Mouse (Mus musculus): ENCODE measurements around the gene Zmiz1.

Gene Zmiz1

DNA sequence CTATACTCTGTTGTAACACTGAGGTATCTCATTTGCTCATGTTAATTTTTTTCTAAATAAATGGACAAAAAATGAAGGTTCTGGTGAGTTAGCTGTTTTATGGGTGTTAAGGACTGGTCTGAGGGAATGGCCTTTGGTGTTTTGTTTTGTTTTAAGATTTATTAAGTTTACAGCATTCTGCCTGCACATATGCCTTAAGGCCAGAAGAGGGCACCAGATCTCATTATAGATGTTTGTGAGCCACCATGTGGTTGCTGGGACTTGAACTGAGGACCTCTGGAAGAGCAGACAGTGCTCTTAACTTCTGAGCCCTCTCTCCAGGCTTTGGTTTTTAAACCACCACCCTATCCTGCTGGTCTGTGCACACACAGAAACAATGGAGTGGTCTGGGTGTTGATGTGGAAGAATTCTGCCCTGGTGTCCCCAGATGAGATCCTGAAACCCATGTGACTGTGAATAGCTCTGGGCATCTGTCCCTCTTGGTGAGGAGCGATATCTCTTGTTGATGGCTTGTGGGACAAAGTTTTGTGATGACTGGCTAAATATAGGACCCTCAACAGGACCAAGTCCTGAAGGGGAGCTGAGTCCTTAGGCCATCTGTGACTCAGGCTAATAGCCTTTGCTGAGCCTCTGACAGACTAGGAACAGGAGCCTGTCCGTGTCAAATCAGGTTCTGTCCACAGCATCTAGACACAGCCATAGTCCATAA is 207.8 kb downstream of the Zmiz1 start:
- intact Hi-C loops (cut with DNase I): no loop called here

DNA sequence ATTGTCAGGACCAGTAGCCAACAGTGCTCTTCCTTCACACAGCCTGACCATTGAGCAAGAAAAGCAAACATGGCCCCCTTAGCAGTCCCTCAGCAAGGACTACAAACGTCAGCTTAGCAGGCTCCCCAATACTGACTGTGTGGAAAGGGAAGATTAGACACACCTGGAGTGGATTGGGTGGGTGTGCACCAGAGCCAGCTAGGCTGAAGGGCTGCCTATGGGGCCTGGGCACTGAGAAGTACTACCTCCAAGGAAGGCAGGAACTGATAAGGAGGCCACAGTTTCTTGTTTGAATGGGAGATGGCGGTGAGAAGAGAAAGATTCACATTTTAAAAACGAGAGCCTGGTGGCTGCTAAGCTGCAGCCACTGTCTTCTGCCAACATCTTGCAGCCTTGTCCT is 208.6 kb downstream of the Zmiz1 start:
- intact Hi-C loops (cut with DNase I): no loop called here

DNA sequence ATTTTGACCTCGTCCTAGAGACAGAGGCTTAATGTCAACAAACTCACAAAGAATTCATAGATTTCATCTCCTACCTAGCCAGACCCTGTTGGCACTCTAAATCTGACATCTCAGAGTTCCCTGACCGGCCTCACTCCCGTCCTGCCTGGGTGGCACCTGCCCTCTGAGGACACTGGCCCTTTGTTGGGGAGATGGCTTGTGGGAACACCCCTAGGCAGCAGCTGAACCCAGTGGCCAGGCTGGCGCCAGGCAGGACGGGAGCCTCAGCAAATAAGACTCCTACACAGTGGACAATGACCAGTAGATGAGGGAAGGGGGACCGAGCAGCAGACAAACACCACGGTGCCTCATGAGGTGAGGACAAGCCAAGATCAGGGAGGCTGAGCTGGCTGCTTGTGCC is 220.6 kb downstream of the Zmiz1 start:
- intact Hi-C loops (cut with DNase I): no loop called here

DNA sequence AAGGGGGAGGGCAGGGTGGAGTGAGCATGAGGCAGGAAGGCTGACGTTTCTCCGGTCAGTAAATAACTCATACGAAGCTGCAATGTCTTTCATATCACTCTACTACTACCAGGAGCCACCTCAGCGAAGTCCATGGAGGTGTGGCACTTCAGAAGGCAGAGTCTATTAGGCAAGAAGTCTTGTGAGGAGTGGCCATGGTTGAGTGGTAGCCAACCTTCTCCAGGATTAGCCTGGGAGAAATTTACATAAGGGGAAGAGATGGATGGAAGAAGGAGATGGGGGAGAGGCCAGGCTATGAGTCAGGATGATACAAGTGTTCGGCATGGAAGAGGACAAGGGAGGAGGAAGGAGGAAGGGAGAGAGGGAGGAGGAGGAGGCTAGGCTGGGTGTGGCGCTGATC is 223.0 kb downstream of the Zmiz1 start:
- intact Hi-C loops (cut with DNase I): no loop called here

DNA sequence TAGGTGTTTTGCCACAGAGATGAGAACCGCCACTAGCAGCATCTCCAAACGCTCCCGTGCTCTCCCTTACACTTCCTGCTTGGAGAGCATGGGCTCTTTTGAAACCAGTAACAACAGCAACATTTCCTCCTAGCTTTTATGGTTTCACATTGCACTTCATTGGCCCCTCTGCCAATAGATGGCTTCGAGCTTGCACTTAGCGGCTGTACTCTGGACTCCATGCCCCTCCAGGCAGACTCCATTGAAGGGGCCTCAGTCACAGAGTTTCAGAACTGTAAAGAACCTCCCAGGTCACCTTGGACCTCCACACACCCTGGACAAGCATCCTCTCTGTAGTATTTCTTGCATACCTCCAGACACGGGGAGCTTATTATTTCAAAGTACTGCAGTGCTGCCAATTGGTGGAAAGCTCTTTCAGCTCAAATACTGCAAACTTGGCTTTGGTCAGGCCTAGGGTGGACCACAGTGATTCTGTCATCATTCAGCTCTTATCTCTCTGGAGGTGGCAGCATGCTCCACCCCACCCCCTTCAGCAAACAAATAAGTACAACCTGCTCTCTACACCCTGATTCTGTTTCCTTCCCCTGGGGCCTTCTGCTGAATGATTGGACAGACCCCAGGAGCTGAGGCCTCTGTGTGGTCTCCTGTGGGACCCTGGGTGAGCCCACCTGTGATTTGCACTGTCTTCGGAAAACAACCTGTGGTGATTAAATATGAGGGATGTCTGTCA is 227.4 kb downstream of the Zmiz1 start:
- intact Hi-C loops (cut with DNase I): no loop called here

DNA sequence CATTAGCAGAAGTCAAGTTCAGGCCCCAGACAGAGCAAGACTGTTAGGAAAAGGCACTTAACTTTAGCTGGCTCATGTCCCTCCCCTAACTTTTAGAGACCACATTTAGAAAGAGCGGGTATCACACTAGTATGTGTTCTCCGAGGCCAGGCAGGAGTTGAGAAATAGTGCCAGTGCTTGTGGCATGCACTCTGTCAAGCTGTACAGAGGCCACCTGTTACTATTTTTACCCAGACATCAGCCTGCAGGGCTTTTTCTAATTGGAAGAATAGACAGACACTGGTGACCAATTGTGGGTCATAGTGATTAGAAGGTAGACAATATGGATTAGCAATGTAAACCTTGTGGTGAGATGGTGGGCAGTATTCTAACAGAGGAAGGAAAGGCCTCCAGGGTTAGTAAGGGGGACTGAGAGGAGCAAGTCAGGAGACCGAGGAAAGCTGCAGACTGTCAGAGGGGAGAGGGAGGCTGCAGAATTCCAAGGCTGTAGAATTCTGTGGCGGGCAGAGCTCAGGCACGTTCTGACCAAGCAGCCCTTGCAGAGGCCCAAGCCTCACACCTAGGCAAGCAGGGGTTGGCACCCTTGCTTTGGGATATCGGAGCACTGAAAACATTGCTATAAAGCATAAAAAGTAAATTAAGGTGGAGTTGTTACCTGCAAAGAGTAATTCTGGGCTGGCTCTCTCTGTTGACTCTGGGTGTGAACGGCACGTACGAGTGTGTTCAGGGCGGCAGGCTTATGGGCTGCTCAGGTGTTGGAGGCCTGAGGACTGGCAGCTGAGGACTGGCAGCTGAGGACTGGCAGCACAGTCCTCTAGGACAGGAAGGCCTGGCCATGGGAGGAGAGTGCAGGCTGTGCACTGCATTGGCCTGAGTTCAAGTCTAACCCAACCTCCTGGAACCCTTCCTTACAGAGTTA is 228.3 kb downstream of the Zmiz1 start:
- intact Hi-C loops (cut with DNase I): no loop called here

DNA sequence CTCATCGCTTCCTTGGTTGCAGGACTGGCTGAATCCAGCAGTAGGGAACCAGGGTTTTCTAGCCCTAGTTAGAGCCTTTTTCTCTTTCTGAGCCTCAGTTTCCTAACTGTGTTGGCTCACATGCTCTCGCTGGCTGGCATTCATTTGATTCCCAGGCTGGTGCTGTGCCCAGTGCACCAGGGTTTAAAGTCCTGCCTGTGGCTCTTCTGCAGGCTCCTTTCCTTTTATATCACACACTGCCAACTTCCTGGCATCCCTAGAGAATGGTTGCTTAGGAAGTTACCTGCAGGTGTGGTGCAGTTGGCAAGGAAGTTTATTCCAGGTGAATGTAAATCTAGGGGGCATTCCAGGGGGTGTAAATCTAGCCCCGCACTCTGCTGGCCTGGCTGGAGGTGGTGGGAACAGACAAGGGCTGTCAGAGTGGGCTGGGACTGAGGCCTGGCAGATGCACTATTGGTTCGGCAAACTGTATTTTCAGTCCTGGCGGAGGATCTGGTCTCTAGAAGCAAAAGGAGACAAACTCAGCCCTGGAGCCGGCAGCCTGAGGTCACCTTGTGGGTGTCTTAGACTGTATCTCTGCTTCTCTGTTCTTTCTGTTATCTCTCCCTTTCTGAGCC is 234.4 kb downstream of the Zmiz1 start:
- intact Hi-C loops (cut with DNase I): loop anchor here (10.0 kb wide), 2 partner anchors 239 to 1189 kb away; partner anchors contain the start of gene Zmiz1

DNA sequence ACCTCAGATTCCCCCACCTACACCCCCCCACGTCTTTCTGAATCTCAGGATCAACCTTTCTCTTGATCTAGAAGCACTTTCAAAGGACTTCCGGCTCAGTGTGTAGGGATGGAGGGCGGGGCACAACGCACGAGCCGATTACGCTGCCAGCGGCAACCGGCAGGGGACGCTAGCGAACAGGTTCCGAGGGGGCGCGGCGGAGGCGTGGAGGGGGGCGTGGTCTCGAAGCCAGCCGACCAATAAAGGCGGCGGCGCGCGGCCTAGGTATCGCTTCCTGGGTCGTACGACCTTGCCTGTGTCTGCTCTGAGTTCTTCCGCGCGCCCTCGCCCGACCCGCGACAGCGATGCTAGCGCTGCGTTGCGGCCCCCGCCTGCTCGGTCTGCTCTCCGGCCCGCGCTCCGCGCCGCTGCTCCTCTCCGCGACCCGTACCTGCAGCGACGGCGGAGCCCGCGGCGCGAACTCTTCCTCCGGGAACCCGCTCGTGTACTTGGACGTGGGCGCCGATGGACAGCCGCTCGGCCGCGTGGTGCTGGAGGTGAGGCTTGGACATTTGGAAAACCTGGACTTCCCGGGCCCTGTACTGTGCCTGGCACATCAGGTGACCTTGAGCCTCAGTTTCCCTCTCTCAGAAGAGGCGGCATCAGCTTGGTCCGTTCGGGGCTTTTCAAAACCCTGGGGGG is 235.0 kb downstream of the Zmiz1 start, which contains the start of gene Ppif:
Gene Ppif, plus strand, starts transcription at position 267 of the 681 bp plus-strand sequence.
- intact Hi-C loops (cut with DNase I): loop anchor here (10.0 kb wide), 2 partner anchors 239 to 1189 kb away; partner anchors contain the start of gene Zmiz1

DNA sequence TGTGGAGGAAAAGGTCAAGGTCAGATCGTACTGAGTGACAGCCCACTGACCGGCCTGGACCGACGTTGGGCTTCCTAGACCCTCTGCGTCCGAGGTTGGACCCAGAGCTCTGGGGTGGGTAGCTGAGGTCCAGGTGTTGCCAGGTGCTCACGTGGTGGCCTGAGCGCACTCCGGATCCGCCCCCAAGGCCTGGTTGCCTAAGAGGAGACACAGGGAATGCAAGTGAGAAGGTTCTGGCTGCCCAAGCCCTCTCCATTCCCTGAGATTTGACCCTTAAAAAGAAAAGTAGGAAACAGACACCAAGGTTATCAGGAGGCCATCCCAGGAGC is 235.5 kb downstream of the Zmiz1 start:
- intact Hi-C loops (cut with DNase I): loop anchor here (10.0 kb wide), 2 partner anchors 240 to 1190 kb away; partner anchors contain the start of gene Zmiz1

DNA sequence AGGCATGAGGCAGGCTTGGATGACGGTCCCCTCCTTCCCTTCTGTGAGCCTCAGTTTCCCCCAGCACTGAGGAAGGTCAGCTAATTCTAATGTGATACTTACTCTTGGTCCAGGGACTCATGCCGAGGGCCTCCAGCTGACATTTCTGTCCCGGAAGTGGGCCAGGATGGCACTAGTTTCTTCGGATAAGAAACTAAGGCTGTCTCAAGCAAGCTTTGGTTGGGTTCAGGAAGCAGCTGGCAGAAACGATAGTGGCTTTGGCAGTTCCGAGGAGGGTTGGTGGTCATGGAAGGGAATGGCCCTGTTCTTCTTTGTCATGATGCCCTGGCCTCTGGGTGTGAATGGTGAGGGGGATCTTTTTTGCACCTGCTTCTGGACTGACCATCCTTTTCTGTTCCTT is 236.1 kb downstream of the Zmiz1 start:
- intact Hi-C loops (cut with DNase I): loop anchor here (10.0 kb wide), 2 partner anchors 240 to 1190 kb away; partner anchors contain the start of gene Zmiz1

DNA sequence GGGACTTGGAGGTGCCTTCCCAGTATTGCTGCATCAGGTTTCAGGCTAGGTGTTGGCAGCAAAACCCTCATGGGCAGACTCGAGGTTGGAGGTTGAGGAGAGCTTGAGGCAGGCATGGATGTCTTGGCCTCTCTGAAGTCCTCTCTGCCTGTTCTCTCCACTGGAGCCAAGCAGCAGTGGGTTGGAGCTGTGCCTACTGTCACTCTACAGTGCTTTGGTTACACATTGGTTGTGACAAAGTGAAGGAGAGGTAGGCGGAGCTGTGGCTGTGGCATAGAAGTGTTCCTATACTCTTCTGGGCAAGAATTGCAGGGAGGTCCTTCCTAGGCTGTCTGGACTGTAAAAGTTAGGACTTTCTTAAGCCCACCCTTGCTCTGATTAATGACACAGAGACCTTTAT is 237.4 kb downstream of the Zmiz1 start:
- intact Hi-C loops (cut with DNase I): loop anchor here (10.0 kb wide), 2 partner anchors 242 to 1192 kb away; partner anchors contain the start of gene Zmiz1

DNA sequence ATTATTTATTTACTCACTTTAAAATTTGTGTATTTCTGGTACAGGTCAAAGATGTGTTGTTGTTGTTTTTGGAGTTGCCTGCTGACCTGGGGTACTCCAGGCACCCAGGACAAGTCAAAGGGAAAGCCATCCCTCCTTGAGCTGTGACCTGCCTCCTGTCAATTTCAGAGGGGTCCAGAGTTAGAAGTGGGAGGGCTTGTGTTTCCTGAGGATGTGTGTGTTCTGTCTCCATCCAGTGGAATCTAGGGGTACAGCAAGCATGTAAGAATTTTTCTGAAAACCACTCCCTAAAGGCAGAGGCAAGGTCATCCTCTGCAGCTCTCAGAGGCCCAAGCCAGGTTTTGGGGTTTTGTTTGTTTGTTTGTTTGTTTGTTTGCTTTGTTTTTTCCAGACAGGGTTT is 243.0 kb downstream of the Zmiz1 start:
- intact Hi-C loops (cut with DNase I): no loop called here

DNA sequence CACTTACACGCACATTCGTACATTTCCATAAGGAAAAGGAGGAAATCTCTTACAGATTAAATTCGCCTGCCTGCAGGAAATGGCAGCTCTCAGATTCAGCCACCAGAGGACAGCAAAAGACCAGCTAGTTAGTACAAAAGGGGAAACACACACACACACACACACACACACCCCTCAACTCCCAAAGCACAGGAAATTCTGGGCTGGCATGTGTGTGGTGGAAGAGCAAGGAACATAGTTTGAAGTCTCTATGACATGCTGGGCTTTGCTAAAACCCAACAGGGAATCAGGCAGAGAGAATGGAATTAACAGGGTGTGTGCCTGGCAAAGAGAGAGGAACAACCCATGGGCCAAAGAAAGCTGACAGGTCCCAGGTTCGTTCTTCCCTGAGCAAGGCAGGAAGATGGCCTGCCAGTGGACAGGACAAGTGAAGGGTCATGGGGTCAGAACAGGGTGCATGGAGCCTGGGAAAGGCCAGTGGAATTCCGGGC is 248.8 kb downstream of the Zmiz1 start:
- intact Hi-C loops (cut with DNase I): loop anchor here (2.0 kb wide), 1 partner anchor 93 kb away; no protein-coding TSS in a partner anchor

DNA sequence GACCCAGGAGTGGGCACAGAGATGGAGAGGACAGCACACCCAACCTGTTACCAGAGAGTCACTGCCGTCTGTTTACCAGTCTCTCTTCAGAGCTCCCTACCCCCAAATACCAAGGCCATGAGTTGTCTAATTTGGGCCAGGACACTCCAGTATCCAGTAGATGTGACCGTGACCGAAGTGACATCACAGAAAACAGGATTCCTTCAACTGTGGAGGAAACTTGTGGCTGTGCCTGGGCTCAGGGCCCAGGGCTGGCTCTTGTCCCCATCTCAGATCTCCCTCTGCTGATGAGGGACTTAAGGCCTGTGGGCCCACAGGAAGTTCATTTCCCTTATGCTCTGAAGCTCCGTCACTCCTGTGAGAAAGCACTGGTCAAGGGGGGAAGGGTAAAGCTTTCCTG is 249.5 kb downstream of the Zmiz1 start:
- intact Hi-C loops (cut with DNase I): loop anchor here (2.0 kb wide), 1 partner anchor 92 kb away; no protein-coding TSS in a partner anchor

DNA sequence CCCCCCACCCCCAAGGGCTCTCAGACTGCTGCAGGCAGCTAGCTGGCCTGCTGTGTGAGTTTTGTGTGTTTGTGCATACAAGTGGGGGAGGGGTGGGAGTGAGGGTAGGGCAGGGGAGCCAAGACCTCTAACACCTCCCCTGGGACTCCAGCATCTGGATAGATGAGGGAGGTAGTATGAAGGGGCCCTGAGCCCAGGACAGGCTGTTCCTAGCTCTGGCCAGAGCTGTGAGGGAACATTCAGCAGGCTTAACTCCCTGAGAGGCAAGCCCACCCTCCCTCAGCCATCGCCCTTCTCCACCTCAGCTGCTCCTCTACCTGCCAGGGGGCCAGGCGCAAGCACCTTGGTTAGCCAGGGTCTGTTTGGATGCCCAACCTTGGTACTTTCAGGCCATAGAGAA is 249.9 kb downstream of the Zmiz1 start:
- intact Hi-C loops (cut with DNase I): loop anchor here (2.0 kb wide), 1 partner anchor 92 kb away; no protein-coding TSS in a partner anchor

DNA sequence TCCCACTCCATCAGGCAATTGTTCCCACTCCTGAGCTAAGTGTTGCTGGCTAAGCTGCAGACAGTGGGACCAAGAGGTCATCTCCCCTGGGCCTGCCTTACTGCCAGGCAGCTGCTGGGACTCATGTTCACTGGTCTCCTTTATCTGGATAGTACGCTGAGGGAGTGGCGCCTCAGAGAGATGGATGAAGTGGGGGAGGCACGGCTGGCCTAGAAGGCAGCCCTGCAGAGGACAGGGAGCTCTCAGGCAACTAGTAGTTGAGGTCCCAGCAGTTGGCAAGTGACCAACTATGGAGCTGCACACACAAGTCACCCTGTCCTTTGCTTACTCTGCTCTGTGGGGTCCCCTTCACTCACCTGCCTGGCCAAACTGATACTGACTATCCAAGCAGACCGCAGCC is 251.1 kb downstream of the Zmiz1 start:
- intact Hi-C loops (cut with DNase I): no loop called here

DNA sequence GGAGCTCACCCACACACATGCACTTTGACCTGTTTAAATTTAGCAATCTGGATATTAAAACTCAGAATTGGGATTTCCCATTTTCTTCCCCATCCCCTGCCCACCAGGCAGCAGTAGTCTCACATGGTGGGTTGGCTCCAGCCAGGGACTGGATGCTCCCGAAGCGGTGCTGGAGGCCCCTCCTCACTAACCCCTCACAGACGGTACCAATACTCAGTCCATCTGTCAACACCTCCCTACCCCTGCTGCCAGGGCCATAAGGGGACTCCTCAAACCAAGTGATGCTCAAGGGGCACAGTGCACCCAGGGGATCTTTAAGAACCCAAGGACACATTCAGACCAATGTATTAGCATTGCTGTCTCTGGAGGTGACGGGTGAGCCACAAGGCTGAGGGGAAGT is 251.7 kb downstream of the Zmiz1 start:
- intact Hi-C loops (cut with DNase I): no loop called here

DNA sequence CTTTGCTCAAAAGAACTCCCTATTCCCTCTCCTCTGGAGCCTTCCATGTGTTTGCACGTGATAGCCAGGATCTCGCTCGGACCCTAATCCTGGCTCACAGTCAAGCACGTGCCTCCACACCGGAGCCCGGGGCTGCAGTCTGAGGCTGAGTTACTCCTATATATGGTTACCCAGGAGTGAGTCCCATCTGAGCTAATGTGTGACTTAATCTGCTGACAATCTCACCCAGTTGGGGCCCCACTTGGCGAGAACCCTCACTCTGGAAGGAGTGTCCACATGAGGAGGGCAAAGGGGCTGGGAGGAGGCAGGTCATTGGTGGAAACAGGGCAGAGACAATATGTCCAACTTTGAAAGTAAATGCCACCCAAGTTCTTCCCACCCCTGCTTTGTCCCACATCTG is 252.2 kb downstream of the Zmiz1 start:
- intact Hi-C loops (cut with DNase I): no loop called here

DNA sequence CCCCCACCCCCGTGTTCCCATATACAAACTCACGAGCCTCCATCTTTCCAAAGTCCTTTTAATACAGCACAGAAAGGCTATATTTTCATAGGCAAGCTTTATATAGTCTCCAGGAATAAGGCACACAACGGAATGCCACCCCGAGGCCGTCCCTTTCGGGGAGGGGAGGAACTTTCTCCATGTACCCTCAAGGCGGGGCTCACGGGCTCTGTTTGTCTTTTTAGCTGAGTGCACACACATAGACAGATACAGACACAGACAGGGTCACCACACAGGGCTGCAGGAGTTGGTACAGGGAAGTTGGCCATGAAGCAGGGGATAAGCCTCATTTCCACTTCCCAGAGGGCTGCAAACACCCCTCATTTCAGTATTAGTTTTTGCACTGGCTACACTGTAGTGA is 252.6 kb downstream of the Zmiz1 start:
- intact Hi-C loops (cut with DNase I): no loop called here

DNA sequence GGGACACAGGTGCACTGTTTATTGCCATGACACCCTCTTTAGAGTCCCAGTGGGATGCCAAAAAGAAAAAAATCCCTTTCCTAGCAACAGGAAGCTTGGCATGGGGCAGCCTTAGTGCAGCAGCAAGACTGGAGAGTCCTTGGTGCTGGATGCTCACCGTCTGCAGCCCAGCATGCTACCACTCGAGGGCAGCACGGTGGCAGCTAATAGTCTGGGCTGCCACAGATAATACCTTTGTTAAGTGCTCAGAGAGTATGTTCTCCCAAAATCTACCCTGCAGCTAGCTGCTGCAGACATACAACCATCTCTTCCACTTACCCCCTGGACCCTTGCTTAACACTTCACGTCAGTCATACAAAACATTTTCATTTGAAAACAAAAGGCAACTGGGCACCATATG is 254.5 kb downstream of the Zmiz1 start:
- intact Hi-C loops (cut with DNase I): no loop called here

All from adrenal gland (tissue).